Comparison of ENCODE assay signal across 28 mouse cellular contexts in genomic region chr8:3594466-3594865, GRCm38 (mm10). TPM values are rescaled to one million over a fixed set of nuclear protein-coding genes. Genes with fewer than 3 reads are reported as not detected.
"Had no signal": no experiment of that assay in that cellular context is flagged by ENCODE, and none has a peak within 500 bp of the region (broad histone marks: within the 10 kb centered on the region; RNA-seq: fewer than 3 reads in every experiment).

No protein-coding gene starts in this region.

- ATAC-seq: forebrain, embryonic 13.5 days; forebrain, embryonic 14.5 days; forebrain, embryonic 15.5 days; forebrain, embryonic 16.5 days; forebrain, postnatal 0 days had no signal

- H3K4me2 ChIP-seq: embryonic facial prominence, embryonic 12.5 days; embryonic facial prominence, embryonic 13.5 days; embryonic facial prominence, embryonic 15.5 days; forebrain, embryonic 12.5 days; forebrain, embryonic 13.5 days; forebrain, embryonic 15.5 days had no signal

- H3K4me1 ChIP-seq: embryonic facial prominence, embryonic 12.5 days; forebrain, embryonic 12.5 days had no signal

- H3K36me3 ChIP-seq: embryonic facial prominence, embryonic 12.5 days had no signal

- H3K27me3 ChIP-seq: embryonic facial prominence, embryonic 12.5 days; embryonic facial prominence, embryonic 13.5 days; embryonic facial prominence, embryonic 15.5 days; forebrain, embryonic 12.5 days; forebrain, embryonic 13.5 days; forebrain, embryonic 15.5 days had no signal

- H3K9ac ChIP-seq: embryonic facial prominence, embryonic 12.5 days; embryonic facial prominence, embryonic 13.5 days; embryonic facial prominence, embryonic 15.5 days; forebrain, embryonic 12.5 days; forebrain, embryonic 13.5 days; forebrain, embryonic 15.5 days; forebrain, postnatal 0 days had no signal

- H3K4me3 ChIP-seq: embryonic facial prominence, embryonic 10.5 days; embryonic facial prominence, embryonic 12.5 days; embryonic facial prominence, embryonic 13.5 days; embryonic facial prominence, embryonic 15.5 days; erythroblast, embryonic 14.5 days; forebrain, embryonic 10.5 days; forebrain, embryonic 12.5 days; forebrain, embryonic 13.5 days; forebrain, embryonic 15.5 days; gastrocnemius, adult 2 months had no signal

- DNase-seq: cerebellum, adult 18-20 months; cerebellum, adult 2 months; cerebellum, adult 8-10 months; cerebellum, adult 9-10 months; cerebellum, adult 9-11 months; cerebellum, postnatal 10 days; cerebellum, postnatal 14 days; cerebellum, postnatal 25 days; cerebellum, postnatal 36 days; embryo, embryonic 11 days; forebrain, postnatal 0 days; gastrocnemius, adult 2 months; gastrocnemius, postnatal 10 days; gastrocnemius, postnatal 14 days; gastrocnemius, postnatal 25 days; gastrocnemius, postnatal 36 days had no signal

- H3K9me3 ChIP-seq: embryonic facial prominence, embryonic 10.5 days; embryonic facial prominence, embryonic 12.5 days; embryonic facial prominence, embryonic 13.5 days; embryonic facial prominence, embryonic 15.5 days; forebrain, embryonic 10.5 days; forebrain, embryonic 12.5 days; forebrain, embryonic 13.5 days; forebrain, embryonic 15.5 days had no signal

- H3K27ac ChIP-seq: embryonic facial prominence, embryonic 10.5 days; embryonic facial prominence, embryonic 12.5 days; embryonic facial prominence, embryonic 13.5 days; embryonic facial prominence, embryonic 15.5 days; forebrain, embryonic 10.5 days; forebrain, embryonic 12.5 days; forebrain, embryonic 13.5 days; forebrain, embryonic 15.5 days; gastrocnemius, adult 2 months had no signal

RNA-seq across cellular contexts. Expression of gene C330021F23Rik, which starts 26.7 kb away (rescaled TPM):
- polyA plus RNA-seq: erythroblast, embryonic 14.5 days had no signal

RNA-seq across cellular contexts. Expression of gene Pcp2, which starts 30.9 kb away (rescaled TPM):
- polyA plus RNA-seq: cortical plate, adult 2 months; erythroblast, embryonic 14.5 days; forebrain, postnatal 0 days had no signal
